Mouse (Mus musculus) skeletal muscle tissue, postnatal 0 days (tissue): ENCODE data around the gene Slc35b4. TPM values are rescaled to one million over a fixed set of nuclear protein-coding genes. Genes with fewer than 3 reads are reported as not detected.

Source experiments
- polyA plus RNA-seq: library from polyadenylated mRNA; unstranded; fragments of >200 nt; fragmentation: Nextera tagmentation; extraction: Ambion mirVana; gene quantifications from 2 replicates; pipeline ENCODE4 v1.2.1, GENCODE M21; 2015

The Slc35b4 gene
- polyA plus RNA-seq, result 13.4 and 16.3 TPM in 2 replicates

DNA sequence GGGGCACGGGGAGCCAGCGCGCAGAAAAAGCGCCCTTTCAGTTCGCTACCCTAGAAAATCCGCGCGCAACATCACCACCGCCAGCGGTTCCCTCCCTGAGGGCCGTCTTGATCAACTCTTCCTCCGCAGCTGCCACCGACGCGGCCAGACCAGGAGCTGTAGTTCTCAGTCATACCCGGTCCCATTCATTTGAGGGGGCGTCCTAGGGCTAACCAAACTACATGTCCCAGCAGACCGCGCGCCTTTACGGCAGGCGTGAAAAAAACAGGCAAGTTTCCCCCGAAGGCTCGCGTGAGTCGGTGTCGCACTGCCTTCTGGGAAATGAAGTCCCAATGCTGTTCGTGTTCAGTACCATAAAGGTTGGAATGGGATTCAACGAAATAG is at the start of gene Slc35b4:
Gene Slc35b4, minus strand, starts transcription at position 248 of the 384 bp plus-strand sequence.

Other genes starting within 250 kb of the Slc35b4 start
- 0.05 and 0.08 TPM in 2 replicates for gene Lrguk, start 147.7 kb downstream of the Slc35b4 start, polyA plus RNA-seq
- gene Akr1b3, start 140.4 kb upstream of the Slc35b4 start, polyA plus RNA-seq, result 181 and 182 TPM in 2 replicates
- gene Akr1b8, start 177.0 kb upstream of the Slc35b4 start, polyA plus RNA-seq, result 3.7 and 6.2 TPM in 2 replicates
- 34.6 and 34.9 TPM in 2 replicates for gene Akr1b10, start 207.1 kb upstream of the Slc35b4 start, polyA plus RNA-seq
- gene Akr1b7, start 235.2 kb upstream of the Slc35b4 start, polyA plus RNA-seq, result 0.17 and 0.18 TPM in 2 replicates